Mouse (Mus musculus) embryonic facial prominence, embryonic 12.5 days (tissue): Measurements from ENCODE around the gene 2310033P09Rik. TPM values are rescaled to one million over a fixed set of nuclear protein-coding genes. Genes with fewer than 3 reads are reported as not detected.
A peak's percentile ranks its signal among the peaks of the same experiment; 100 is the strongest.

Source experiments
- ATAC-seq: fragments of 200-750 bp; cut with Nextera tagmentation; 2 replicates; pipeline ENCODE4 v1.8.0; 2017; ENCODE audit not compliant: insufficient number of reproducible peaks, insufficient read depth, low FRiP score, low TSS enrichment
- H3K27ac ChIP-seq: fragments of 300-500 bp; sonication (generic); 2 replicates; pipeline ENCODE4 v1.5.1; 2016; ENCODE audit warnings: mild to moderate bottlenecking
- H3K27me3 ChIP-seq: fragments of 300-500 bp; sonication (generic); 2 replicates; pipeline ENCODE4 v1.6.1; 2016; ENCODE audit warnings: mild to moderate bottlenecking, moderate library complexity
- H3K36me3 ChIP-seq: fragments of 300-500 bp; sonication (generic); 2 replicates; pipeline ENCODE4 v1.6.1; 2016; ENCODE audit warnings: mild to moderate bottlenecking
- H3K4me1 ChIP-seq: fragments of 300-500 bp; sonication (generic); 2 replicates; pipeline ENCODE4 v1.6.1; 2016
- H3K4me2 ChIP-seq: fragments of 300-500 bp; sonication (generic); replicated peaks from 2 replicates; pipeline ENCODE4 v1.6.1; 2016; ENCODE audit warnings: mild to moderate bottlenecking, moderate library complexity
- H3K4me3 ChIP-seq: fragments of 300-500 bp; sonication (generic); 2 replicates; pipeline ENCODE4 v1.5.1; 2016; ENCODE audit warnings: mild to moderate bottlenecking
- H3K9ac ChIP-seq: fragments of 300-500 bp; sonication (generic); 2 replicates; pipeline ENCODE4 v1.6.1; 2016; ENCODE audit warnings: mild to moderate bottlenecking, moderate library complexity
- H3K9me3 ChIP-seq: fragments of 300-500 bp; sonication (generic); 2 replicates; pipeline ENCODE4 v1.6.1; 2016; ENCODE audit warnings: mild to moderate bottlenecking, moderate library complexity
- WGBS: fragments of 180-500 bp; shearing (Covaris S2); methylation state at CpG from one replicate; pipeline ENCODE4 v1.1.7; 2016; 5-methylcytosine and 5-hydroxymethylcytosine counted together
- polyA plus RNA-seq: library from polyadenylated mRNA; unstranded; fragments of >200 nt; fragmentation: Nextera tagmentation; extraction: Ambion mirVana; gene quantifications from 2 replicates; pipeline ENCODE4 v1.2.1, GENCODE M21; 2016

2310033P09Rik gene
- polyA plus RNA-seq: 36.2 and 40.5 TPM in 2 replicates

GRCm38 (mm10) chr11:59208153-59208831 is at the start of gene 2310033P09Rik:
Gene 2310033P09Rik, plus strand, starts transcription at chr11:59208321.
- peak; percentile 68 for ATAC-seq
- H3K9me3 ChIP-seq: no peaks in the 10 kb centered on the region
- no peaks in the 10 kb centered on the region for H3K27me3 ChIP-seq
- H3K36me3 ChIP-seq: peaks cover 65% of the 10 kb centered on the region
- H3K4me3 ChIP-seq: peak within 1 kb of the TSS; percentile 83
- peaks cover 15% of the 10 kb centered on the region for H3K4me1 ChIP-seq
- H3K27ac ChIP-seq: peak within 1 kb of the TSS; percentile 89
- under 1% methylated on average over 67 of the region's 67 CpGs for WGBS
- H3K9ac ChIP-seq: peak within 1 kb of the TSS; percentile 82
- peak within 1 kb of the TSS; percentile 93 for H3K4me2 ChIP-seq

GRCm38 (mm10) chr11:59159099-59159498 is 49.0 kb upstream of the 2310033P09Rik start:
- ATAC-seq: no peak
- Histone ChIP-seq H3K4me2 (no peak overlapping the region), H3K27ac (no peak overlapping the region), H3K4me3 (no peak overlapping the region), H3K9me3 (no peaks in the 10 kb centered on the region), H3K36me3 (peaks cover 16% of the 10 kb centered on the region; the same call in 1 of the 2 replicates), H3K27me3 (no peaks in the 10 kb centered on the region), H3K9ac (no peak overlapping the region), H3K4me1 (peaks cover 10% of the 10 kb centered on the region; the same call in 1 of the 2 replicates)
- 92% methylated on average over 13 of the region's 13 CpGs for WGBS

DNA sequence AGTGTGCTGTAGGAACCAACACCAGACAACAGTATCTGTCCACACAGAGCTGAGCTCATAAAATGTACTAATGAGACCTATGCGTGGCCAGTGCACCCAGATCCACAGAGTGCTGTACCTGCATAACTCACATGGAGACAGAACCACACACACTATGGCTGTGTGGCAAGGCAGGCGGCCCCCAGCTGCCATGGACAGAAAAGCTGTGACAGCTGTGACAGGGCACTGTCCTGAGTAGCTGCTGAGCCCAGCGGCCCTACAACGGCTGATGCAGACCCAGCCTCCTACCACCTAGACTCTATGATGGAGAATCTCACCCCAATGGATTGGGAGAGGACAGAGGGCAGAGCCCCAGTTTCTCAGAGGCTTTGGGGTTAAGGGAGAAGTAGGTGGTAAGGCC is 48.6 kb upstream of the 2310033P09Rik start:
- Histone ChIP-seq H3K9ac (no peak overlapping the region), H3K4me2 (no peak overlapping the region), H3K36me3 (peaks cover 16% of the 10 kb centered on the region; the same call in 1 of the 2 replicates), H3K27me3 (no peaks in the 10 kb centered on the region), H3K4me3 (no peak overlapping the region), H3K9me3 (no peaks in the 10 kb centered on the region), H3K4me1 (peaks cover 12% of the 10 kb centered on the region; the same call in 1 of the 2 replicates), H3K27ac (no peak overlapping the region)
- no peak for ATAC-seq
- 90% methylated on average over 4 of the region's 4 CpGs for whole genome bisulfite sequencing

- ATAC-seq: no peak
- Histone ChIP-seq H3K9ac (no peak overlapping the region), H3K4me1 (peaks cover 12% of the 10 kb centered on the region; the same call in 1 of the 2 replicates), H3K9me3 (no peaks in the 10 kb centered on the region), H3K36me3 (peaks cover 8% of the 10 kb centered on the region; the same call in 1 of the 2 replicates), H3K4me3 (no peak overlapping the region), H3K4me2 (no peak overlapping the region), H3K27ac (no peak overlapping the region), H3K27me3 (no peaks in the 10 kb centered on the region)
- WGBS: 81% methylated on average over 5 of the region's 5 CpGs
Measured at GRCm38 (mm10) chr11:59161398-59161797, 46.7 kb upstream of the 2310033P09Rik start.

GRCm38 (mm10) chr11:59162443-59163254 is 45.5 kb upstream of the 2310033P09Rik start:
- Histone ChIP-seq H3K27ac (0 out of 2 replicates have a peak overlapping the region, but pooled peaks have one; percentile 50), H3K36me3 (peaks cover 6% of the 10 kb centered on the region; the same call in 1 of the 2 replicates), H3K27me3 (no peaks in the 10 kb centered on the region), H3K4me3 (peak overlapping the region; percentile 79), H3K4me2 (peak overlapping the region; percentile 53), H3K9me3 (no peaks in the 10 kb centered on the region), H3K4me1 (peaks cover 12% of the 10 kb centered on the region; the same call in 1 of the 2 replicates), H3K9ac (peak overlapping the region; percentile 43)
- ATAC-seq: 0 out of 2 replicates have a peak, but pooled peaks have one; percentile 8
- 68% methylated on average over 9 of the region's 9 CpGs for WGBS

GRCm38 (mm10) chr11:59163255-59164236 is 44.6 kb upstream of the 2310033P09Rik start, which contains the start of gene Iba57:
Gene Iba57, minus strand, starts transcription at chr11:59163739.
- Histone ChIP-seq H3K4me2 (peak within 1 kb of the TSS; percentile 53), H3K36me3 (no peaks in the 10 kb centered on the region; the same call in 1 of the 2 replicates), H3K9me3 (no peaks in the 10 kb centered on the region), H3K27ac (peak within 1 kb of the TSS; percentile 98), H3K9ac (peak within 1 kb of the TSS; percentile 87), H3K4me3 (peak within 1 kb of the TSS; percentile 79), H3K4me1 (peaks cover 12% of the 10 kb centered on the region; the same call in 1 of the 2 replicates), H3K27me3 (no peaks in the 10 kb centered on the region)
- peak; percentile 96 for ATAC-seq
- 3% methylated on average over 52 of the region's 68 CpGs for WGBS

DNA sequence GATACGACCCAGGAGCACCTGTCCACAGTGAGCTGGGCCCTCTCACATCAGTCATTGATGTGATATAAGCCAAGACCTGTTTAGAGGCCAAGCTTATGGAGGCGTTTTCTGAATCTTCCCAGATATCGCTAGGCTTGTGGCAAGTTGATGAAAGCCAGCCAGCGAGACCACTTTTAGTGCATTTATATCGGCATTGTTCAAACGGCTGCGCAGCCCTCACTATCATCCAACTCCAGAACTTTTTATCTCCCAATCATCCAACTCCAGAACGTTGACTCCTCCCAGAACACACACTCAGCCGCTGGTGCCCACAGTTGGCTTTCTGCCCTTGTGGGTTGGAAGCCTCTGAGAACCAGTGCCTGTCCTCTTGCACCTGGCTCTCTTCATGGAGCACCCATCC is 43.7 kb upstream of the 2310033P09Rik start:
- no peaks in the 10 kb centered on the region for H3K36me3 ChIP-seq
- H3K27ac ChIP-seq: no peak overlapping the region
- H3K4me2 ChIP-seq: peak overlapping the region; percentile 53
- H3K9me3 ChIP-seq: no peaks in the 10 kb centered on the region
- peaks cover 12% of the 10 kb centered on the region; the same call in 1 of the 2 replicates for H3K4me1 ChIP-seq
- H3K9ac ChIP-seq: no peak overlapping the region
- H3K27me3 ChIP-seq: no peaks in the 10 kb centered on the region
- no peak for ATAC-seq
- 83% methylated on average over 9 of the region's 9 CpGs for WGBS
- peak overlapping the region; percentile 79; the same call in 1 of the 2 replicates for H3K4me3 ChIP-seq

GRCm38 (mm10) chr11:59165616-59166241 is 42.4 kb upstream of the 2310033P09Rik start:
- H3K27ac ChIP-seq: no peak overlapping the region
- WGBS: 78% methylated on average over 2 of the region's 2 CpGs
- H3K4me2 ChIP-seq: no peak overlapping the region
- no peaks in the 10 kb centered on the region for H3K27me3 ChIP-seq
- no peaks in the 10 kb centered on the region for H3K9me3 ChIP-seq
- ATAC-seq: no peak
- peaks cover 12% of the 10 kb centered on the region; the same call in 1 of the 2 replicates for H3K4me1 ChIP-seq
- H3K4me3 ChIP-seq: no peak overlapping the region
- H3K9ac ChIP-seq: no peak overlapping the region
- no peaks in the 10 kb centered on the region for H3K36me3 ChIP-seq

DNA sequence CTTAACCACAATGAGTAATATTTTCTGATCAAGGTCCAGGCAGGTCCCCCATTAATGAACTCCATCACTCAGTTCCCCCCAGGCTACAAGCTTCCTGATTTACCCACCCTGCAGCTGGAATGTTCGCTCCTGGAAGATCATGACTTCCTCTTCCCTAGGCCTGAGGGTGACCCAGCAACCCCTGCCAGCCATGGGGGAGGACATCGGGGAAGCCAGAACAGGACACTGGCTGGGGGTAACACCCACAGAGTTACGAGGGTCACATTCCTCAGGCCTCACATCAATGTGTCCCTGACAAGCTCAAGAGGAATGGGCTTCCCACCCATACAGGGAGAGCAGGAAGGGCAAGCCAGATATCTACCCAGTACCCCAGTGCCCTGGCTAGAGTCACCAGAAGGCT is 38.3 kb upstream of the 2310033P09Rik start:
- WGBS: 52% methylated on average over 3 of the region's 3 CpGs
- Histone ChIP-seq H3K9ac (no peak overlapping the region), H3K4me3 (no peak overlapping the region), H3K36me3 (no peaks in the 10 kb centered on the region), H3K27ac (no peak overlapping the region), H3K4me2 (no peak overlapping the region), H3K9me3 (no peaks in the 10 kb centered on the region), H3K27me3 (peaks cover 16% of the 10 kb centered on the region), H3K4me1 (no peaks in the 10 kb centered on the region)
- ATAC-seq: no peak

GRCm38 (mm10) chr11:59170549-59170948 is 37.6 kb upstream of the 2310033P09Rik start:
- Histone ChIP-seq H3K9ac (no peak overlapping the region), H3K4me3 (no peak overlapping the region), H3K4me1 (no peaks in the 10 kb centered on the region), H3K36me3 (no peaks in the 10 kb centered on the region), H3K27me3 (peaks cover 23% of the 10 kb centered on the region), H3K9me3 (no peaks in the 10 kb centered on the region), H3K4me2 (no peak overlapping the region), H3K27ac (no peak overlapping the region)
- 79% methylated on average over 4 of the region's 4 CpGs for WGBS
- ATAC-seq: no peak
